Mouse (Mus musculus) liver, adult 2 months (tissue): ENCODE measurements around the gene Pfkp.

Experiments
- CTCF ChIP-seq: fragments of 200-500 bp; IDR thresholded peaks from 2 replicates; pipeline ENCODE4 v1.5.1; 2011; ENCODE audit warnings: low read depth, low read length, control low read depth
- POLR2A ChIP-seq: fragments of 200-500 bp; IDR thresholded peaks from 2 replicates; pipeline ENCODE4 v1.6.1; 2011; ENCODE audit warnings: low read length, control low read depth; ENCODE audit not compliant: insufficient read depth; ENCODE audit errors: extremely low read depth

DNA sequence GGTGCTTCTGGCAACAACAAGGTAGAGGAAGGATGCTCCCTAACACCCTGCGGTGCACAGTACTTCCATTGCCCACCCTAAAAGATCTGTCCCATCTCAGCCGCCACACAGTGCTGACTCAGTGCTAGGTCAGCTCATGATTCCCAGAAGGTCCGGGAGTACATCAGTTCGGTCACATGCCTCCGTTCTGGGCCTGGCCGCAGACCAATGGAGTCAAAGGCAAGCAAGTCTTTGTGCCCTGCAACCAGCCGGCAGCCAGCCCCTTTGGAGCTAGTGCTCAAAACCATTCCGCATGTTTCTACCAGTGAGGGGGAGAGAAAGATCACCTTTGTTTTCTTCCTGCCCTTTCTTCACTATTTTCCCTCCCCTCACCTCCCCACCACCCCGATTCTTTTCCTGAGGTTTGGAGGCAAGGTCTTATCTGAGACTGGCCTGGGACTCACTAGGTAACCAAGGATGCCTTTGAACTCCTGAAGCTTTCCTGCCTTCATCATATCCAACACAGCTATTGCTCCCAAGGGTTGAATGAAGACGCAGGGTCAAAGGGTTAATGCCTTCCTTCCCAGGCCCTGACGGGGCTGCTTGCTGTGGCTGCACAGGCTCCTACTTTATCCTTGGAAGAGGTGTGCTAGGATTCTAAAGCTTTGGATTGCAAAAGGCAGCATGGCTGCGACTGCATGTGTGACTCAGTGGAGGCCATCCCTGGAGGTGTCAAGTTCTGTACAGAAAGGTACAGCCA lies 16.6 kb downstream of the Pfkp start:
- TF ChIP-seq POLR2A (no peak), CTCF (no peak)
